Mouse (Mus musculus) liver, adult 2 months (tissue): ENCODE results near the gene Add3.

Experiments
- CTCF ChIP-seq: fragments of 200-500 bp; IDR thresholded peaks from 2 replicates; pipeline ENCODE4 v1.5.1; 2011; ENCODE audit warnings: low read depth, low read length, control low read depth
- POLR2A ChIP-seq: fragments of 200-500 bp; IDR thresholded peaks from 2 replicates; pipeline ENCODE4 v1.6.1; 2011; ENCODE audit warnings: low read length, control low read depth; ENCODE audit not compliant: insufficient read depth; ENCODE audit errors: extremely low read depth

DNA sequence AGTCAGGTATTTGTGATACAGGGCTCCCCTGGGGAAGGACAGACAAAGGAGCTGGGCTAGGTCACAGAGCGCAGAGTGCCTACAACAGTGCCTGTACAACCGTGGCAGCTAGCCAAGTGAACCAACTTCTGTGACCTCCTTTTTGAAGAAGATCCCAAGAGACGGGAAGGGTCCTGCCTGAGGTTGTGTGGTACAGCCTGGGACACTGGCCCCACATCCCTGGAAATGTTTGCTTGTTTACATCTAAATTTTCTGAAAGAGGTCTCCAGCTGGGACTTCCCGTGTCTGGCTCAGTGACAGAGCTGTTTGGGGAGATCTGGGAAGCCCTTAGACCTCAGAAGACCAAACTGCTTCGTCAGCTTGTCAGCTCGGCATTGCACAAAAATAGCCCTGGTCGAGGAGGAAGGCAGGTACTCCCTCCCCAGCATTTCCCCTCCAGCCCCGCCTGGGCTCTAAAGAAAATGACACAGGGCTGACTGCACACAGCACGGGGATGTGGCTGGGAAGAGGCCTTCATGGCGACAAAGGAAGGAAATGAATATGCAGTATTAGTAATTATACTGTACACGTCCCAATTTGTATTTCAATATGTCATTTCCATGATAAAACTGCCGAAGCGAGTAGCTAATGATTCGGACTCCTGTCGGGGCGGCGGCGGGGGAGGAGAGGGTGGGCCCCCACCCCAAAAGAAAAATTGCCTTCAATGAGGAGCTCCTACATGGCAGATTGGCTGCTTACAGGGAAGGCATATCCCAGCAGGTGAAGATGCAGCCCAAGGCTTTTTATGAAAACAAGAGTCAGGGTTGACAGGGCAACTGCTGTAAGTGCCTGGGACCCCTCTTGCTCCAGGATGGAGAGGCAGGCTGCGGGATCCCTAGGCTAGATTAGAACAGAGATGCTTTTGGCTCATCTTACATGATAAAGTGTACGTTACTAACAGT lies 144.3 kb downstream of the Add3 start:
- TF ChIP-seq CTCF (no peak), POLR2A (no peak)
